Mouse (Mus musculus) kidney, postnatal 4 days (tissue): ENCODE data around the gene Ube2t.

Source experiments
- DNase-seq, 2 experiments: peaks; one replicate each; pipeline ENCODE4 v3.0.0; 2021; ENCODE audit warnings: mixed read lengths in 2 of 2

The Ube2t gene

GRCm38 (mm10) chr1:134962053-134962803 lies at the start of gene Ube2t:
Gene Ube2t (plus strand): TSS chr1:134962565.
- peak; percentile 96 to 98 for DNase-seq

GRCm38 (mm10) chr1:134913535-134913934 lies 48.8 kb upstream of the Ube2t start:
- DNase-seq = no peak

GRCm38 (mm10) chr1:134915421-134915820 lies 46.9 kb upstream of the Ube2t start:
- DNase-seq = no peak

- DNase-seq = no peak
Measured at GRCm38 (mm10) chr1:134919010-134919409, 43.4 kb upstream of the Ube2t start.

GRCm38 (mm10) chr1:134932431-134932830 lies 29.9 kb upstream of the Ube2t start:
- peak in 1 of 2 experiments; percentile 6 for DNase-seq

GRCm38 (mm10) chr1:134936335-134936734 lies 26.0 kb upstream of the Ube2t start:
- no peak for DNase-seq

GRCm38 (mm10) chr1:134938233-134938632 lies 24.1 kb upstream of the Ube2t start:
- no peak for DNase-seq

- no peak for DNase-seq
Measured at GRCm38 (mm10) chr1:134940863-134941262, 21.5 kb upstream of the Ube2t start.

- no peak for DNase-seq
Measured at GRCm38 (mm10) chr1:134942898-134943297, 19.5 kb upstream of the Ube2t start.

GRCm38 (mm10) chr1:134947590-134947989 lies 14.8 kb upstream of the Ube2t start:
- no peak for DNase-seq

- DNase-seq = no peak
Measured at GRCm38 (mm10) chr1:134949946-134950345, 12.4 kb upstream of the Ube2t start.

GRCm38 (mm10) chr1:134955050-134955636 lies 7.2 kb upstream of the Ube2t start:
- DNase-seq = no peak

GRCm38 (mm10) chr1:134955637-134956176 lies 6.7 kb upstream of the Ube2t start, which contains the start of gene Ppp1r12b:
Gene Ppp1r12b (minus strand): TSS chr1:134955942.
- DNase-seq = peak; percentile 95 to 97

GRCm38 (mm10) chr1:134960634-134961033 lies 1.7 kb upstream of the Ube2t start:
- no peak for DNase-seq

GRCm38 (mm10) chr1:134962821-134963220 lies 456 bp downstream of the Ube2t start:
- DNase-seq = peak; percentile 25 to 43

GRCm38 (mm10) chr1:134965430-134965829 lies 3.1 kb downstream of the Ube2t start:
- DNase-seq = no peak

GRCm38 (mm10) chr1:134972920-134973319 lies 10.6 kb downstream of the Ube2t start:
- no peak for DNase-seq

- peak; percentile 71 to 81 for DNase-seq
Measured at GRCm38 (mm10) chr1:134987173-134987961, 25.0 kb downstream of the Ube2t start.

- DNase-seq = no peak
Measured at GRCm38 (mm10) chr1:134987962-134988341, 25.6 kb downstream of the Ube2t start.

- DNase-seq = peak; percentile 83 to 86
Measured at GRCm38 (mm10) chr1:134989372-134989771, 27.0 kb downstream of the Ube2t start.

GRCm38 (mm10) chr1:134992046-134992645 lies 29.8 kb downstream of the Ube2t start:
- peak; percentile 39 to 59 for DNase-seq

GRCm38 (mm10) chr1:134994739-134995138 lies 32.4 kb downstream of the Ube2t start:
- no peak for DNase-seq

GRCm38 (mm10) chr1:134995437-134995836 lies 33.1 kb downstream of the Ube2t start:
- no peak for DNase-seq
